Mouse (Mus musculus) intestine, embryonic 14.5 days (tissue): ENCODE measurements around the gene Dnase2a. TPM values are rescaled to one million over a fixed set of nuclear protein-coding genes. Genes with fewer than 3 reads are reported as not detected.
A peak's percentile ranks its signal among the peaks of the same experiment; 100 is the strongest.
"Not testable (repeated sequence)": the region's sequence is repeated elsewhere in the genome, so short reads cannot be mapped to it uniquely, and the experiment has no call there.

Experiments used
- ATAC-seq: fragments of 200-750 bp; cut with Nextera tagmentation; replicated peaks from 2 replicates; pipeline ENCODE4 v1.8.0; 2017; ENCODE audit warnings: low read depth, moderate number of reproducible peaks, moderate TSS enrichment, moderate library complexity; ENCODE audit not compliant: low FRiP score, low TSS enrichment
- DNase-seq: peaks from one replicate; pipeline ENCODE4 v3.0.0-alpha.2; 2018; ENCODE audit warnings: low spot score
- H3K27ac ChIP-seq: fragments of 300-500 bp; sonication (generic); 2 replicates; pipeline ENCODE4 v1.5.1; 2014; ENCODE audit warnings: low read depth, mild to moderate bottlenecking, control low read depth
- H3K27me3 ChIP-seq: fragments of 300-500 bp; sonication (generic); replicated peaks from 2 replicates; pipeline ENCODE4 v1.6.1; 2014; ENCODE audit warnings: low read length, control low read depth; ENCODE audit not compliant: control insufficient read depth, insufficient read depth
- H3K36me3 ChIP-seq: fragments of 300-500 bp; sonication (generic); 2 replicates; pipeline ENCODE4 v1.6.1; 2014; ENCODE audit warnings: low read length, control low read depth; ENCODE audit not compliant: control insufficient read depth, insufficient read depth
- H3K4me1 ChIP-seq: fragments of 300-500 bp; sonication (generic); replicated peaks from 2 replicates; pipeline ENCODE4 v1.6.1; 2014; ENCODE audit warnings: low read length, control low read depth, mixed read lengths; ENCODE audit not compliant: control insufficient read depth, insufficient read depth
- H3K4me2 ChIP-seq: fragments of 300-500 bp; sonication (generic); 2 replicates; pipeline ENCODE4 v1.6.1; 2014; ENCODE audit warnings: low read length
- H3K4me3 ChIP-seq: fragments of 300-500 bp; sonication (generic); 2 replicates; pipeline ENCODE4 v1.5.1; 2014; ENCODE audit warnings: low read depth, low read length, control low read depth, mixed read lengths
- H3K9ac ChIP-seq: fragments of 300-500 bp; sonication (generic); 2 replicates; pipeline ENCODE4 v1.6.1; 2014; ENCODE audit warnings: mild to moderate bottlenecking, low read length
- H3K9me3 ChIP-seq: fragments of 300-500 bp; sonication (generic); 2 replicates; pipeline ENCODE4 v1.6.1; 2016; ENCODE audit warnings: low read length, control low read depth; ENCODE audit not compliant: control insufficient read depth
- WGBS: fragments of 180-500 bp; shearing (Covaris S2); extraction: QIAGEN DNeasy Blood & Tissue Kit; methylation state at CpG from one replicate; pipeline ENCODE4 v1.1.7; 2014; 5-methylcytosine and 5-hydroxymethylcytosine counted together
- polyA plus RNA-seq: library from polyadenylated mRNA; unstranded; fragments of >200 nt; fragmentation: Nextera tagmentation; extraction: Ambion mirVana; gene quantifications from 2 replicates; pipeline ENCODE4 v1.2.1, GENCODE M21; 2014

The Dnase2a gene
- polyA plus RNA-seq, 1 experiment from 2014 or later, result 8.3 TPM

DNA sequence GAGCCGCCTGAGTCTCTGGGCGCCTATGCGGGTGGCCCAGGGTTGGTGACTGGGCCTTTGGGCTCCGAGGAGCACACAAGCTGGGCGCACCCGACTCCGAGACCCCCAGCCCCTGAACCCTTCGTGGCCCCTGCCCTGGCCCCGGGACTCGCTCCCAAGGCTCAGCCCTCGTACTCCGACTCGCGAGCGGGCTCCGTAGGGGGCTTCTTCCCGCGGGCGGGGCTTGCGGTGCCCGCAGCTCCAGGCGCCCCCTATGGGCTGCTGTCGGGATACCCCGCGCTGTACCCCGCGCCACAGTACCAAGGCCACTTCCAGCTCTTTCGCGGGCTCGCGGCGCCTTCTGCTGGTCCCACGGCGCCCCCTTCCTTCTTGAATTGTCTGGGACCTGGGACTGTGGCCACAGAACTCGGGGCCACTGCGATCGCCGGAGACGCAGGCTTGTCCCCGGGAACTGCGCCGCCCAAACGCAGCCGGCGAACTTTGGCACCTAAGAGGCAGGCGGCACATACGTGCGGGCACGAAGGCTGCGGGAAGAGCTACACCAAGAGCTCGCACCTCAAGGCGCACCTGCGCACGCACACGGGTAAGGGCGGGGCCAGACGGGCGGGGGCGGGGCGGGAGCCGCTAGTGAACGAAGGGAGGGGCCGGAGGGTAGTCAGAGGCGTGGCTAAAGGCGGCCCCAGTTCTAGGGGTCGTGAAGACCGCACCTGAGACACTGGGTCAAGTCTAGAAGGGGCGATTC, 5.3 kb upstream of the Dnase2a start:
- no peaks in the 10 kb centered on the region for H3K27me3 ChIP-seq
- under 1% methylated on average over 68 of the region's 68 CpGs for WGBS

DNA sequence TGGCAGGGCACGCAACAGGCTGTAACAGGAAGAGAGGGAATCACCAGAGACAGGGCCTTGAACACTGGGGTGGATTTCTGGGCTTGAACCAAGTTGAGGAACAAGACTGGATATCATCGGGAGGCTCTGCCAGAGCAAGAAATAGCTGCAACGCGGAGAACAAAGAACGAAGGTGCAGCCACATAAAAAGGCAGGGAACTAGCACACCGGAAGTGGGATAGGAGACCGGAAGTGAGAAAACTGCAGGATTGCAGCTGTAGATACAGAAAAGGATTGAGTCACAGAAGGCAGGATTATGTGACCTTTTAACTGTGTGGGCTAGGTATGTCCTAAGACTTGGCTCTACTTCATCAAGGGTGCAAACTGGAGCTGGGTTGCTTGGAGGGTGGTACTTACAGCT, 4.0 kb upstream of the Dnase2a start:
- 92% methylated on average over 7 of the region's 7 CpGs for WGBS
- no peak overlapping the region for H3K4me2 ChIP-seq
- H3K9ac ChIP-seq, result no peak overlapping the region
- H3K4me3 ChIP-seq, result no peak overlapping the region
- H3K27me3 ChIP-seq, result 0 out of 2 replicates have a peak, but pooled peaks cover 2% of the 10 kb centered on the region
- no peaks in the 10 kb centered on the region for H3K36me3 ChIP-seq
- no peaks in the 10 kb centered on the region for H3K9me3 ChIP-seq
- H3K27ac ChIP-seq, result no peak overlapping the region
- ATAC-seq, result no peak
- peaks cover 9% of the 10 kb centered on the region; the same call in 1 of the 2 replicates for H3K4me1 ChIP-seq
- no peak for DNase-seq

More for the DNA sequence above, 5.3 kb upstream of the Dnase2a start:
- DNase-seq (peak; percentile 94), ATAC-seq (peak; percentile 89)
- Histone ChIP-seq H3K9me3 (no peaks in the 10 kb centered on the region), H3K4me3 (peak overlapping the region; percentile 62), H3K36me3 (no peaks in the 10 kb centered on the region), H3K9ac (peak overlapping the region; percentile 81), H3K4me1 (0 out of 2 replicates have a peak, but pooled peaks cover 4% of the 10 kb centered on the region), H3K27ac (peak overlapping the region; percentile 73), H3K4me2 (peak overlapping the region; percentile 99)

GRCm38 (mm10) chr8:84907037-84907436, 1.3 kb upstream of the Dnase2a start:
- peaks cover 9% of the 10 kb centered on the region; the same call in 1 of the 2 replicates for H3K4me1 ChIP-seq
- no peak overlapping the region for H3K27ac ChIP-seq
- 92% methylated on average over 9 of the region's 9 CpGs for WGBS
- no peaks in the 10 kb centered on the region for H3K9me3 ChIP-seq
- ATAC-seq (no peak), DNase-seq (no peak)
- H3K36me3 ChIP-seq, result no peaks in the 10 kb centered on the region
- H3K4me2 ChIP-seq, result no peak overlapping the region
- H3K27me3 ChIP-seq, result peaks cover 28% of the 10 kb centered on the region
- H3K9ac ChIP-seq, result no peak overlapping the region
- H3K4me3 ChIP-seq, result no peak overlapping the region

DNA sequence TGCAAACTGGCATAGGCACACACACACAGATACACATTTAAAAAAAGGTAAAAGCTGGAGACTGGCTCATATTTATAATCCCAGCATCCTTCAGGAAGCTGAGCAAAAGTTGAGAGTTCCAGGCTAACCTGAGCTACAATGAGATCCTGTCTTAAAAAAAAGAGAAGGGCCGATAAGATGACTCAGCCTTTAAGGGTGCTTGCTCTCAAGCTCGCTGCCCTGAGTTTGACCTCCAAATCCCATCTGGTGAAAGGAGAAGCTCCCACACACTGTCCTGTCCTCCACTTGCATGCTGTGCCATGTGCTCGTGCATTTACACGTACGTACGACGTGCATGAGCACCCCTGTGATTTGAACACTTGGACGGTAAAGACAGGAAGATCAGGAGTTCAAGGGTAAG, 867 bp upstream of the Dnase2a start:
- 79% methylated on average over 8 of the region's 8 CpGs for WGBS
- DNase-seq (no peak), ATAC-seq (no peak)
- Histone ChIP-seq H3K9me3 (no peaks in the 10 kb centered on the region), H3K27me3 (peaks cover 33% of the 10 kb centered on the region), H3K4me2 (no peak overlapping the region), H3K9ac (no peak overlapping the region), H3K36me3 (no peaks in the 10 kb centered on the region), H3K4me1 (peaks cover 7% of the 10 kb centered on the region; the same call in 1 of the 2 replicates), H3K4me3 (no peak overlapping the region), H3K27ac (no peak overlapping the region)

- H3K9ac ChIP-seq, result 0 out of 2 replicates have a peak overlapping the region, but pooled peaks have one; percentile 20
- not testable (repeated sequence) for ATAC-seq, DNase-seq, H3K9me3 ChIP-seq, H3K36me3 ChIP-seq, H3K4me1 ChIP-seq, H3K27ac ChIP-seq
- peaks cover 37% of the 10 kb centered on the region for H3K27me3 ChIP-seq
- H3K4me2 ChIP-seq, result peak overlapping the region; percentile 85
- WGBS, result 26% methylated on average over 6 of the region's 7 CpGs
- peak overlapping the region; percentile 56 for H3K4me3 ChIP-seq
Observed at GRCm38 (mm10) chr8:84907979-84908378, 381 bp upstream of the Dnase2a start.

- Histone ChIP-seq H3K9ac (peak overlapping the region; percentile 59), H3K4me2 (peak overlapping the region; percentile 85), H3K4me3 (peak overlapping the region; percentile 56), H3K27me3 (peaks cover 48% of the 10 kb centered on the region), H3K4me1 (peaks cover 8% of the 10 kb centered on the region; the same call in 1 of the 2 replicates), H3K36me3 (no peaks in the 10 kb centered on the region), H3K27ac (no peak overlapping the region), H3K9me3 (no peaks in the 10 kb centered on the region)
- WGBS, result 54% methylated on average over 20 of the region's 20 CpGs
- DNase-seq (no peak), ATAC-seq (no peak)
Observed at GRCm38 (mm10) chr8:84909162-84909767, 905 bp downstream of the Dnase2a start.

DNA sequence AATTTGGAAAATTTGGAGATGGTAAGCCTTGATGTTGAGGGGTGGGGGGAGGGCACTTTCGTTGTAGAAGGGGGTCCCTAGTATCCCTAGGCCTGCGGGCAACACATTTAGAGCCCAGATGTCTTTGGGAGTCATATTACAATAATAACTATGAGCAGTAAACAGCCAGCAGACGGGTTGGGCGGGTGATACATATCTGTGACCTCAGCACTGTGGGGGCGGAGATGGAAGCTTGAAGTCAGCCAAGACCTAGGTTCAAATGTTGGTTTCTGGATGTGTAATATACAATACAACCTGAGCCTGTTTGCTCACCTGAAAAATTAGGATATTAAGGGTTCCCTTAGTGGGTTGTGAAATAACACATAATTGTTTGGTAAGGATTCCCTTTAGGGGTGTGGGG, 1.6 kb downstream of the Dnase2a start:
- Histone ChIP-seq H3K27ac (no peak overlapping the region), H3K4me3 (no peak overlapping the region), H3K4me1 (peaks cover 8% of the 10 kb centered on the region; the same call in 1 of the 2 replicates), H3K4me2 (no peak overlapping the region), H3K9me3 (no peaks in the 10 kb centered on the region), H3K36me3 (no peaks in the 10 kb centered on the region), H3K27me3 (peaks cover 49% of the 10 kb centered on the region), H3K9ac (no peak overlapping the region)
- ATAC-seq (no peak), DNase-seq (no peak)
- 73% methylated on average over 5 of the region's 5 CpGs for WGBS

- no peak for ATAC-seq
- Histone ChIP-seq H3K4me1 (peaks cover 8% of the 10 kb centered on the region; the same call in 1 of the 2 replicates), H3K27ac (no peak overlapping the region), H3K27me3 (peaks cover 49% of the 10 kb centered on the region), H3K36me3 (no peaks in the 10 kb centered on the region), H3K4me2 (no peak overlapping the region), H3K9me3 (no peaks in the 10 kb centered on the region), H3K9ac (no peak overlapping the region), H3K4me3 (no peak overlapping the region)
- WGBS, result 81% methylated on average over 6 of the region's 6 CpGs
- DNase-seq, result no peak
Observed at GRCm38 (mm10) chr8:84910551-84910950, 2.2 kb downstream of the Dnase2a start.
